Mouse (Mus musculus): Measurements from ENCODE around the gene Babam2. TPM values are rescaled to one million over a fixed set of nuclear protein-coding genes. Genes with fewer than 3 reads are reported as not detected.

Gene Babam2
- polyA plus RNA-seq, 1 experiment from 2014 or later = 122 TPM

DNA sequence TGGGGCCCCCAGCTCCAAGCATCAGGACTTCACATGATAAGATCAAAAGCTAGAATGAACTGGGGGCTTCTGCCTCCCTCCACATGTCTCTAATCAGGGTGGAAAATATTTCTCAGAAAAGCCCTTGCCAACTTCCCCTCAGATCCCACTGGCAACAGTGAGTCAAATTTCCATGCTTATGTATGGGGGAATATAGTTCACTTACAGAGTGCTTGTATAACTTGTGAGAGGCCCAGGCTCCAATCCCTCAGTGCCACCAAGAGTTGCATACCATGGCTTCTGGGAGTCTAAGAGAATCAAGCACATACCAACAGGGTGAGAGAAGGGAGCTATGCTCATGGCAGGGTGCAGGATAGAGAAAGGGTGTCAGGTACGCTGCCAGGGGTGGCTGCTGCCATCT is 355.0 kb downstream of the Babam2 start:
- ATAC-seq = no peak
- CTCF ChIA-PET = interaction anchor here (0.8 to 2.8 kb wide), 3 partner anchors 13 to 24 kb away, joined by 3 to 8 read pairs (median 3); no protein-coding TSS in a partner anchor
- no peaks in the 10 kb centered on the region for H3K27me3 ChIP-seq
- in situ Hi-C loops (cut with MboI; ENCODE audit: low pct_unique_long_range_greater_than_20kb) = no loop called here
- POLR2A ChIA-PET = interaction anchor here (1.0 kb wide), 1 partner anchor 34 kb away, joined by 3 read pairs; no protein-coding TSS in a partner anchor
- no peak for TF ChIP-seq CTCF (IDR thresholded peaks at IDR 0.05)
- DNase-seq (ENCODE audit: low read depth, low spot score) = no peak

DNA sequence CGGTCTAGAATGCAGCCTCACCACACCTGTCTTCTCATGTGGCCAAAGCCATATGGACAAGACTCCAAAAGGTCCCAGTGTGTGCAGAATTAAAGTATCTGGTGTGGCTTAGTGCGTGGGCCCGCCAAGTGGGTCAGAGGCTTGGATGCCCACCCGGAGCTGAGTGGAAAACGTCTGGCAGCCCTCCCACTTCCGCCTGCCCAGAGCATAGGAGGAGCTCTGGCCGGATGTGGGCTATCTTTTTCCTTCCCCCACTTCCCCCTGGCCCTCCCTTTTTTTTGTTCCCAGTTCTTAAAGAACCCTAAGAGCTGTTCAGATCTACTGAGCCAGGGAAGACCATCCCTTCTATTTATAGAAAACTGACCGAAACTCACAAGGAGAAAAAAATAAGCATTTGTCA is 356.0 kb downstream of the Babam2 start:
- no peak for DNase-seq (ENCODE audit: low read depth, low spot score)
- ChIA-PET CTCF (interaction anchor here (1.8 to 2.8 kb wide), 2 partner anchors 11 to 21 kb away, joined by 6 to 8 read pairs; no protein-coding TSS in a partner anchor), POLR2A (no interaction called here)
- H3K27me3 ChIP-seq = no peaks in the 10 kb centered on the region
- in situ Hi-C loops (cut with MboI; ENCODE audit: low pct_unique_long_range_greater_than_20kb) = no loop called here
- ATAC-seq = no peak
- no peak for TF ChIP-seq CTCF (IDR thresholded peaks at IDR 0.05)

DNA sequence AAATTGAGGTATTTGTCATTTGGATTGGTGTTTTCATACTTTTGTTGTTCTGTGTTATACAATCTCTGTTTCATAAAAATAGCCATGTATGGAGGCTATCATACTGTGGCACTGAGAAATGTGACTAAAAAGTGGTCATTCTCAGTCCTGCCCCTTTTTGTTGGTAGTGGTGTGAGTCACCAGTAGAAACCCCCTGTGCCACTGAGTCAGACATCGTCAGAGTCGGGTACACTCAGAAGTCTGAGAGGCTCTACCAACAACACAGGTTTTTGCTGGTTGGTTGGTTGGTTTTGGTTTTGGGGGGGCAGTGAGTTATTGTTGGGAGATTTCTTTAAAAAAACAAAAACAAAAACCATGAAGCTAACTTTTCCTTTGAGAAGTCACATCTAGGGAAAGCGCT is 358.2 kb downstream of the Babam2 start:
- DNase-seq (ENCODE audit: low read depth, low spot score) (peak; percentile 33), ATAC-seq (no peak)
- in situ Hi-C loops (cut with MboI; ENCODE audit: low pct_unique_long_range_greater_than_20kb) = no loop called here
- no peaks in the 10 kb centered on the region for H3K27me3 ChIP-seq
- CTCF ChIA-PET = interaction anchor here (0.7 to 1.4 kb wide), 3 partner anchors 11 to 76 kb away, joined by 3 read pairs; no protein-coding TSS in a partner anchor
- POLR2A ChIA-PET = interaction anchor here (1.0 to 1.3 kb wide), 2 partner anchors 9 to 10 kb away, joined by 3 to 4 read pairs; no protein-coding TSS in a partner anchor
- no peak for TF ChIP-seq CTCF (IDR thresholded peaks at IDR 0.05)

DNA sequence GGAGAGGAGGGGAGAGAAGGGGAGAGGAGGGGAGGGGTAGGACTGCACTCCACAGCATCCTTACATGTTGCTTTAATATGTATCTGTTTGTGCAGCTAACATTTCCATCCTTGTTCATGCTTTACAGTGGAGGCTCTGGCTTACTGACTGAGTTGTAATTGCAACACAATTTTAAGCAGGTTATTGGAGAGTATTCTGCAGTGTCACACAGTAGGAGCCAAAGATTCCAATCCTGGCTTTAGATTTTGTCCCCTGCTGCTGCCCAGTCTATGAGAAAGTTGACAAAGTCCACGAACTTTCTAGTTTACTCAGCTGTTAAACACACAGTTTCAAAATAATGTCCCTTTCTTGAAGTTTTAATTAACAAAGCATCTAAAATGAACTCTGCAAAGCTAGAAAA is 358.6 kb downstream of the Babam2 start:
- TF ChIP-seq CTCF (IDR thresholded peaks at IDR 0.05) = no peak
- ChIA-PET POLR2A (interaction anchor here (1.0 kb wide), 1 partner anchor 10 kb away, joined by 4 read pairs; no protein-coding TSS in a partner anchor), CTCF (interaction anchor here (0.7 to 1.4 kb wide), 3 partner anchors 11 to 75 kb away, joined by 3 read pairs; no protein-coding TSS in a partner anchor)
- ATAC-seq (no peak), DNase-seq (ENCODE audit: low read depth, low spot score) (no peak)
- no peaks in the 10 kb centered on the region for H3K27me3 ChIP-seq
- in situ Hi-C loops (cut with MboI; ENCODE audit: low pct_unique_long_range_greater_than_20kb) = no loop called here

DNA sequence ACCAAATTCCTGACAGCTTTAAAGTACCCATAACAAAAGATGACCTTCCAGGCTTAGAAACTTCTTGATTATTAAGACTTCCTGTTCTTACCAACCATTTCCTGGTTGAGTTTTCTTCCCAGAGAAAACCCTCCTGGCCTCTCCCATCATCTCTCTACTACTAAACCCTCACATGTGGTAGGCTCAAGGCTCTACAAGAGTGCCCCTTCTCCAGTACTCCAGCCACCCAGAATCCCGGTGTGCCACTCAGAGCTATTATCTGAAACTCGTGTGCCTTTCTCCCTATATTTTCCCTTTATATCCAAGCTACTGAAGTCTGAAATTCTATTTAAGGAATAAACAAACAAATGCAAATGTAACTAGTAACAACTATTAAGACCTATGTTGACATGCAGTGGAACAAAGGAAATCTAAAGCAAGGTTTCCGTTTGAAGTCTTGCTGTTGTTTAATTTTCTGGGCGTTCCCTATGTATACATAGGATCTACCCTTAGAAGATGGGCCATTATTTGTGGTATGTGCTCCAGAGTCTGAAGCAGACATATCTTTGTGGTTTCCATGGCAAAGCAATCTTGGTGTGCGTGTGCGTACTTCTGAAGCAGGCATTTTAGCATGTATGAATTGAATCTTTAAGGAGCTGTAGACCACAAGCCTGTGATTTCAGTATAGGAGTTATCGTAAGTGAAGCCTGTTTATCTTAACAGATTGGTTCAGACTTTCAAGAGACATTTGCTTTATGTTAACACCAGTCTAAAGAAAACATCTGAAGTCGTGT is 361.2 kb downstream of the Babam2 start:
- ATAC-seq (no peak), DNase-seq (ENCODE audit: low read depth, low spot score) (no peak)
- in situ Hi-C loops (cut with MboI; ENCODE audit: low pct_unique_long_range_greater_than_20kb) = no loop called here
- no peak for TF ChIP-seq CTCF (IDR thresholded peaks at IDR 0.05)
- POLR2A ChIA-PET = interaction anchor here (0.7 to 1.1 kb wide), 3 partner anchors 14 to 78 kb away, joined by 3 read pairs; no protein-coding TSS in a partner anchor
- CTCF ChIA-PET = interaction anchor here (1.3 kb wide), 1 partner anchor 18 kb away, joined by 3 read pairs; no protein-coding TSS in a partner anchor
- H3K27me3 ChIP-seq = no peaks in the 10 kb centered on the region

DNA sequence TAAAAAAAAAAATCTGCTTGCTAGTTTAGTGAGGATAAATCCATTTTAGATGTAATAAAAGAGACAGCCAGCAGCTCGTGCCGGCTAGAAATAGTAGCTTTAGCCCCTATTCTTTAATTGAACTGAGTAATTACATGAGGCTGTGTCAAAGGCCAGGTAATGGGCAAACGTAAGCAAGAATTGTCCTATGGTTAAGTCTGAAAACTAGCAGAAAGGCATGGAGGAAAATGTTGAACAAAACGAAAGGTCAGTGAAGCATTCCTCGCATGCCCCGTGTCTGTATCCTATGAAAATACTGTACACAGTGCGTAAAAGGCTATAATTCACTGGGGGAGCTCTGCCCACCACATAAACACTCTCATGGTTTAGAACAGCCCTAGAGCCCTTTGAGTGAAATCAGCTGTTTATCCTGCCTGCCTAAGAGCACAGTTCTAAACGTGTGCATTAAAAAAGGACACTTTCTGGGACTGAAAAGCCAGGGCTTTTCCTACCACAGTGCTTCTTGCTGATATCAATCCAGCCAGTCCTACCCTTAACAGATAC is 361.8 kb downstream of the Babam2 start:
- no peak for TF ChIP-seq CTCF (IDR thresholded peaks at IDR 0.05)
- in situ Hi-C loops (cut with MboI; ENCODE audit: low pct_unique_long_range_greater_than_20kb) = no loop called here
- DNase-seq (ENCODE audit: low read depth, low spot score) = no peak
- ChIA-PET POLR2A (interaction anchor here (0.7 to 1.1 kb wide), 4 partner anchors 13 to 78 kb away, joined by 3 read pairs; no protein-coding TSS in a partner anchor), CTCF (interaction anchor here (1.3 kb wide), 1 partner anchor 19 kb away, joined by 3 read pairs; no protein-coding TSS in a partner anchor)
- no peak for ATAC-seq
- H3K27me3 ChIP-seq = no peaks in the 10 kb centered on the region

DNA sequence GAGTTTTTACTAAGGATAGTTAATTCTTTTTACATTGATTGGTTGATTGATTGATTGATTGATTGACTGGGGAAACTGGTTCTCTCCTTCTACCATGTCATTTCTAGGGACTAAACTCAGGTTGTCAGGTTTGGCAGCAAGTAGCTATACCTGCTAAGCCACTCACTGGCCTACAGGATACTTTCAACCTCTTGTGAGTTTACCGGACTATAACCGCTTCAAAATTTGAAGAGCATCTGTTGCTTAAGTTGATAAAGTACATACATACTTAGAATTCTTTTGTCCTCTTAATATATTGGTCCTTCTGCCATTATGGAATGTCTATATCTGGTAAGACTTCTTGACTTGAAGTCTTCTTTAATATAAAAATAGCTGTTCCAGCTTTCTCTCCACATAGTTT is 363.0 kb downstream of the Babam2 start:
- in situ Hi-C loops (cut with MboI; ENCODE audit: low pct_unique_long_range_greater_than_20kb) = no loop called here
- H3K27me3 ChIP-seq = no peaks in the 10 kb centered on the region
- no peak for TF ChIP-seq CTCF (IDR thresholded peaks at IDR 0.05)
- no peak for ATAC-seq
- ChIA-PET POLR2A (interaction anchor here (1.1 kb wide), 1 partner anchor 25 kb away, joined by 3 read pairs; no protein-coding TSS in a partner anchor), CTCF (interaction anchor here (0.9 kb wide), 1 partner anchor 14 kb away, joined by 4 read pairs; no protein-coding TSS in a partner anchor)
- no peak for DNase-seq (ENCODE audit: low read depth, low spot score)

DNA sequence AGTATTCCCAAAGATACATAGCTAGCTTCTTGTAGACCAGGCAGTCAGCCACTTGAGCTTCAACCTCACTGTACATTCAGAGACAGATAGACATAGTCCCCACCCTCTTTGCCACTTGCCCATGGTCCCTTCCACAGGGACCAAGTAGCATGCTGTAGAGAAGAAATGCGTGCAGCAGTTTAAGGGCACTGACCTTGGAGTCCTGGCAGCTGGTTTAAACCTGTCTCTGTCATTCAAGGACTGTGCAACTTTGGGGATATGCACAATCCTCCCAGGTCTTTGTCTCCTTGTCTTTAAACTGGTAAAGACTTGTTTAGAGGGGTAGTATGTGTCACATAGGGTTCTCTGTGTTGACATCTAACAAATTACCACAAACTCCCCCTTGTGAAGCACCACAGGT is 364.4 kb downstream of the Babam2 start:
- CTCF ChIA-PET = no interaction called here
- TF ChIP-seq CTCF (IDR thresholded peaks at IDR 0.05) = no peak
- POLR2A ChIA-PET = no interaction called here
- DNase-seq (ENCODE audit: low read depth, low spot score) (no peak), ATAC-seq (no peak)
- in situ Hi-C loops (cut with MboI; ENCODE audit: low pct_unique_long_range_greater_than_20kb) = no loop called here
- no peaks in the 10 kb centered on the region for H3K27me3 ChIP-seq

DNA sequence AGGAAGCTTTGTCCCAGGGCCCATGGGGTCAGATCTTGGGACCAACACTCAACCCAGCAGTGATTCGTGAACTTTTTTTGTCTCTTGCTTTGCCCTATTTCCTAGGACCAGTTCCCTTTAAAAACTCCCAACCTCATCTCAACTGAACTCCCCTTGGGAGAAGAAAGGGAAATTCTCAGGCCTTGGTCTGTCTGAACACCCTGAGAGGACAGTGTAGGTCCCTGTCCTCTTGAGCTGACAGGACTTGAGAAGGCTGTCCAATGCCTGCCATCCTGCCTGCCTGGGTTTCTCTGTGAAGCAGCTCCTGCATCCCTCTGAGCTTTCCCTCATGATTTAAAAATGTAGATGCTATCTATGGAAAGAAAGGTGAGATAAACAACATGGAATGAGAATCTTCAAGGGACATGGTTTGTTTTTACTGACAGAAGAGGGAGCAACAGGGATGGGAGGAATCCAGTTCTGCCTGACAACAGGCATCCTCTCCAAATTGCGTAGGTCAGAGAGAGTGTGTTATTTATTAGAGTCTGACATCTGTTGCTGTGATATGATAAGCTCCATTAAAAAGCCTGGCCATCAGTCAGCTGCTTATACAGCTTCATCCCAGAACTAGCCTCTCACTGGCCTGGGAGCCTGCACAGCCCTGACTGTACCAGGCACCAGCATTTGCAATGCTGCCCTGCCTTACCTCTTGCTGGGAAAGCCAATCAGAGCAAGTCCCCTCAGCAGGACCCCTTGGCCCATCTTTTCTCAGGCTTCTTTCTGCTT is 367.0 kb downstream of the Babam2 start:
- DNase-seq (ENCODE audit: low read depth, low spot score) = no peak
- CTCF ChIA-PET = interaction anchor here (0.9 to 1.4 kb wide), 3 partner anchors 10 to 90 kb away, joined by 3 to 6 read pairs (median 4); no protein-coding TSS in a partner anchor
- H3K27me3 ChIP-seq = no peaks in the 10 kb centered on the region
- POLR2A ChIA-PET = interaction anchor here (1.3 kb wide), 1 partner anchor 10 kb away, joined by 3 read pairs; no protein-coding TSS in a partner anchor
- TF ChIP-seq CTCF (IDR thresholded peaks at IDR 0.05) = no peak
- no peak for ATAC-seq
- in situ Hi-C loops (cut with MboI; ENCODE audit: low pct_unique_long_range_greater_than_20kb) = no loop called here
